Mouse (Mus musculus) liver (tissue): ENCODE measurements around the gene P3h1.
A peak's percentile ranks its signal among the peaks of the same experiment; 100 is the strongest.

ENCODE experiments used
- DNase-seq: peaks from one replicate; pipeline ENCODE4 v3.0.0-alpha.2; 2020; ENCODE audit warnings: mixed read lengths

P3h1 gene

GRCm38 (mm10) chr4:119232410-119233255 lies at the start of gene P3h1, which contains the start of gene AU022252:
P3h1 (plus strand) TSS chr4:119232915.
AU022252 (minus strand) TSS chr4:119232712.
- peak; percentile 99 for DNase-seq

- no peak for DNase-seq
Measured at GRCm38 (mm10) chr4:119183525-119183924, 49.2 kb upstream of the P3h1 start.

GRCm38 (mm10) chr4:119185771-119186170 lies 46.9 kb upstream of the P3h1 start:
- no peak for DNase-seq

GRCm38 (mm10) chr4:119188060-119188785 lies 44.5 kb upstream of the P3h1 start:
- DNase-seq: peak; percentile 85

- peak; percentile 47 for DNase-seq
Measured at GRCm38 (mm10) chr4:119189392-119189791, 43.3 kb upstream of the P3h1 start.

- peak; percentile 90 for DNase-seq
Measured at GRCm38 (mm10) chr4:119189864-119190263, 42.9 kb upstream of the P3h1 start, which contains the start of gene Ermap. Ermap (minus strand) TSS chr4:119190011.

DNA sequence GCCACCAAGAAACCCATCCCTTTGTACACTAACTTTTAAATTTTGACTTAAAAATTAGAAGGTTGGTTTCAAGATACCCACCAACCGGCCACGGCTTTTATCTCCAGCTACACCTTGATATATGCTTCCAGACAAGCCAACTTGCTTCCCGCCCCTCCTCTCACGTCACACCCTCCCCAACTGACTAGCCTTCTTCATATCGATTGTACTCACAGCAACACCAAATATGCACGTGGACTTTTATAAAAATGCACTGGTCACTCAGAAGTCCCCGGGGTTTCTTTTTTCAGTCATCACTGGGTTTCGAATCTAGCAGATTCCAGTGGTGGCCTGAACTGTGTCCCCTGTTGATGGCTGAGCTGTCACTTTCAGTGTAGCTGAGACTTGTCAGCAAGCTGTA lies 42.1 kb upstream of the P3h1 start:
- DNase-seq: peak; percentile 89

DNA sequence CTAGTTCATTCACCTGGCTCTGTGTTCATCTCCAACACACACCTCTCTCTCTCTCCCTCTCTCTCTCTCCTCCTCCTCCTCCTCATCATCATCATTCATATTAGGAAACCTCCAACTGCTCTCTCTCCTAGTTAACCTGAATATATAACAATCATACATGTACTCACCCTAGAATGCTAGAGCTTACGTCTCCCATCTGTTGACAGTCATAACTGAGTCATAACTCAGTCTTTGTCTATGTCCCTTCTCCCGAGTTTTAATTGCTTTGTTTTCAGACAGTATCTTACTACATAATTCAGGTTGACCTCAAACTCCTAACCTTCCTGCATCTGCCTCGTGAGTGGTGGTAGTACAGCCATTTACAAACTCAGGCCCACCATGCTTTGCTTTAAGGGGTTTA lies 41.4 kb upstream of the P3h1 start:
- DNase-seq: no peak

- no peak for DNase-seq
Measured at GRCm38 (mm10) chr4:119192757-119193156, 40.0 kb upstream of the P3h1 start.

- peak; percentile 97 for DNase-seq
Measured at GRCm38 (mm10) chr4:119194909-119195581, 37.7 kb upstream of the P3h1 start, which contains the start of gene Svbp. Svbp (plus strand) TSS chr4:119195306.

DNA sequence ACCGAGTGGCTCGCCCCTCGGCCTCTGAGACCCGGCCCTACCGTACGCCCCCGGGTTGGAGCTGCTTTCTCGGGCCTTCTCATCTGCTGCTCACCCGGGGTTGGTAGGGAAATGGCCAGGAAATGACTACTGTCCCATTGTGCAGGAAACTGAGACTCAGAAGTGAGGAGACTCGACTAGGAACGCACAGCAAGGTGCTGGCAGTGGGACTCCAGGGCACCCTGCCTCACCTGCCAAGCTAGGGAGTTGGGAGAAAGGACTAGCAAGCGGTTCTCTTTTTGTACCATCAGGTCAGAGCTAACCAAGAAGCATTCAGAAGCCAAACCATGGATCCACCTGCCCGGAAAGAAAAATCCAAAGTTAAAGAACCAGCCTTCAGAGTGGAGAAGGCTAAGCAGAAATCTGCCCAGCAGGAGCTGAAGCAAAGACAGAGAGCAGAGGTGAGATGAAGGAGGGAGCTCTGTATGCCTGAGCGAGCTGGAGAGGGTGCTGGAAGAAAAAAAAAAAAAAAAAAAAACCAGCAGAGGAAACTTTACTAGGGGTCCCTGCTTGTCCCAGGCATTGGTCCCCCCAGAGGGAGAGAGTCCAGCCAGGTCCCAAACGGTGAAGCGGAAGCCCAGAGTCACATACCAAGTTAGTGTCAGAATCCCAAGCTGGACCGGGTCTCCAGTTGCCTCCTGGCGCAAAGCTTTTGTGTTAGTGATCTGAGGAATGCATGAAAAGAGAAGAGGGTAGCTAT lies 37.0 kb upstream of the P3h1 start:
- DNase-seq: no peak

GRCm38 (mm10) chr4:119198105-119198504 lies 34.6 kb upstream of the P3h1 start:
- DNase-seq: no peak

- peak; percentile 86 for DNase-seq
Measured at GRCm38 (mm10) chr4:119204672-119205071, 28.0 kb upstream of the P3h1 start.

GRCm38 (mm10) chr4:119216667-119217066 lies 16.0 kb upstream of the P3h1 start:
- DNase-seq: no peak

DNA sequence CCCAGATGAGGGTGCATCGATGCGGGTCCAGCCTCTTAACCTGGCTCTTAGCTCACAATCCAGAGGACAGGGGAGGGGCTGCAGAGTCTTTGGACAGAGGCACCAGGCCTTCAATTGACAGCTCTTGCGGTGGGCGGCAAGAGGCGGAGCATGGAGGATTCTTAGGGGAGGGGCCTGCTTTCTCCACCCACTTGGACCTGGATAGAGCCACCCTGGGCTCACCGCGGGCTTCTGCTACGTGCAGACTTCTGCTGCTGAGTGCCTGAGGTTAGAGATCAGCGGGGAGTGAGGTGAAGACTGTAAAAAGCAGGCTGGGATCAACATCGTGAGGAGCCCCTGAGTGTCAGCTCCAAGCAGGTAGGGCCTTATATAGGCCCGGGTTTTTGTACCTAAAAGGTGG lies 14.5 kb upstream of the P3h1 start, which contains the start of gene Tmem269:
Gene Tmem269, minus strand, starts transcription at position 49 of the 400 bp plus-strand sequence.
- DNase-seq: peak; percentile 24

GRCm38 (mm10) chr4:119223696-119224095 lies 9.0 kb upstream of the P3h1 start:
- DNase-seq: peak; percentile 52

- no peak for DNase-seq
Measured at GRCm38 (mm10) chr4:119224534-119224933, 8.2 kb upstream of the P3h1 start.

- no peak for DNase-seq
Measured at GRCm38 (mm10) chr4:119225719-119226118, 7.0 kb upstream of the P3h1 start.

DNA sequence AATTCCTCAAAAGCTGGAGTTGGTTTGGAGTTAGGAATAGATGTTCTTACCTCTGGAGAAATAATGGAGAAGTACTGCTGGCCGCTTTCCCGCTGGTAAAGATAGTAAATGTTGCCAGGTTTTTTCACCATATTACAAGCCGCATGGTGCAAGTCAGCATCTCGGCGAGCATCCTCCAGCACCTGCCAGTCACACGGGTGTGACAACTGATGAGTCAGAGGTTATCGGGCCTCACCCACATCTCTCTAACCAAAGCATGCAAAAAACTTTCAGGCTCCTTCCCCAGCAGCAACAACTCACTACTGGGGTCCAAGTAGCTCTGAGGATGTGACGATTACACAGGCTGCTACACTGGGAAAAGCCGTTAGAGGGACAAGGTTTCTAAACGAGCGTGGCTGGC lies 6.0 kb upstream of the P3h1 start:
- peak; percentile 39 for DNase-seq

DNA sequence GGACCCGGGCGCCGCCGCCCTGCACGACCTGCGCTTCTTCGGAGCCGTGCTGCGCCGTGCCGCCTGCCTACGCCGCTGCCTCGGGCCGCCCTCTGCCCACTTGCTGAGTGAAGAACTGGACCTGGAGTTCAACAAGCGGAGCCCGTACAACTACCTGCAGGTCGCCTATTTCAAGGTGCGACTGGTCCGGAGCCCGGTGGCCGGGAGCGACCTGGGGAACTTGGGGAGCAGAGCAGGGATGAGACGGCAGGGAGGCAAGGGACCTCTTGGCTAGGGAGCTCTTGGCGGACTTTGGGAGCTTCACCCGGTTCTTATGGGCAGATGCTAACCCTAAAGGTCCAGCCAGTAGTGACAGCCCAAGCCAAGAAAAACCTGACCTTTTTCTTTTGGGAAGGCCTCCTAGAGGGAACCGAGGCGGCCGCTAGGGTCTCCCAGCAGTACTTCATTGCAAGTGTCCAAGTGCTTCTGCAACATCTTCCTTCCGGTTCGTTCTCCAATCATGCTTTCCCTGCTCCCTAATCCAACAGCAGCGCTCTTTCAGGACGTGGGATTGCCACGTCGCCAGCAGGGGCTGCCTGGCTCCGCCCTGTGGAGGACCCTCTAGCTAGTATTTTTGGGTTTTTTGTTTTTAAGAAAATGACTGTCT lies 664 bp downstream of the P3h1 start:
- peak; percentile 46 for DNase-seq

GRCm38 (mm10) chr4:119234348-119234747 lies 1.6 kb downstream of the P3h1 start:
- no peak for DNase-seq

GRCm38 (mm10) chr4:119238661-119239060 lies 5.9 kb downstream of the P3h1 start:
- no peak for DNase-seq
